Mouse (Mus musculus) ES-Bruce4 (cell line): ENCODE measurements around the gene Zcchc10. TPM values are rescaled to one million over a fixed set of nuclear protein-coding genes. Genes with fewer than 3 reads are reported as not detected.

Experiments
- H3K27ac ChIP-seq: 2 replicates; pipeline ENCODE4 v1.5.1; 2012; ENCODE audit warnings: low read length, inconsistent platforms; ENCODE audit not compliant: insufficient read depth
- H3K27me3 ChIP-seq: 2 replicates; pipeline ENCODE4 v1.6.1; 2012; ENCODE audit warnings: mild to moderate bottlenecking, low read length, inconsistent platforms; ENCODE audit not compliant: control insufficient read depth, poor library complexity, insufficient read depth, severe bottlenecking
- H3K36me3 ChIP-seq: 2 replicates; pipeline ENCODE4 v1.6.1; 2012; ENCODE audit warnings: inconsistent platforms, mild to moderate bottlenecking, low read length, moderate library complexity; ENCODE audit not compliant: control insufficient read depth, poor library complexity, insufficient read depth, severe bottlenecking
- H3K4me1 ChIP-seq: one replicate; pipeline ENCODE4 v1.8.1; 2011; ENCODE audit warnings: low read length; ENCODE audit not compliant: control insufficient read depth, insufficient read depth
- H3K4me3 ChIP-seq: 2 replicates; pipeline ENCODE4 v1.5.1; 2011; ENCODE audit warnings: low read depth, mild to moderate bottlenecking, low read length
- H3K9ac ChIP-seq: 2 replicates; pipeline ENCODE4 v1.6.1; 2012; ENCODE audit warnings: low read depth, mild to moderate bottlenecking, inconsistent platforms; ENCODE audit not compliant: poor library complexity, severe bottlenecking
- H3K9me3 ChIP-seq: replicated peaks from 2 replicates; pipeline ENCODE4 v1.6.1; 2012; ENCODE audit warnings: mild to moderate bottlenecking, low read length, inconsistent platforms; ENCODE audit not compliant: control insufficient read depth, poor library complexity, insufficient read depth, severe bottlenecking
- CTCF ChIP-seq: IDR thresholded peaks from one replicate; pipeline ENCODE4 v1.8.1; 2011; ENCODE audit warnings: low read depth, low read length
- EP300 ChIP-seq: IDR thresholded peaks from 2 replicates; pipeline ENCODE4 v1.6.1; 2011; ENCODE audit warnings: low read depth, low read length; ENCODE audit not compliant: insufficient read depth
- POLR2A ChIP-seq: IDR thresholded peaks from one replicate; pipeline ENCODE4 v1.8.1; 2011; ENCODE audit warnings: low read length; ENCODE audit not compliant: insufficient read depth
- polyA plus RNA-seq: library from polyadenylated mRNA; stranded (reverse); fragments of >200 nt; gene quantifications from 2 replicates; pipeline ENCODE4 v1.2.4, GENCODE M21; 2011; ENCODE audit warnings: low read depth; ENCODE audit not compliant: missing spikeins, insufficient read depth, insufficient read length

Gene Zcchc10
- polyA plus RNA-seq, 1 experiment, result 30.7 TPM

DNA sequence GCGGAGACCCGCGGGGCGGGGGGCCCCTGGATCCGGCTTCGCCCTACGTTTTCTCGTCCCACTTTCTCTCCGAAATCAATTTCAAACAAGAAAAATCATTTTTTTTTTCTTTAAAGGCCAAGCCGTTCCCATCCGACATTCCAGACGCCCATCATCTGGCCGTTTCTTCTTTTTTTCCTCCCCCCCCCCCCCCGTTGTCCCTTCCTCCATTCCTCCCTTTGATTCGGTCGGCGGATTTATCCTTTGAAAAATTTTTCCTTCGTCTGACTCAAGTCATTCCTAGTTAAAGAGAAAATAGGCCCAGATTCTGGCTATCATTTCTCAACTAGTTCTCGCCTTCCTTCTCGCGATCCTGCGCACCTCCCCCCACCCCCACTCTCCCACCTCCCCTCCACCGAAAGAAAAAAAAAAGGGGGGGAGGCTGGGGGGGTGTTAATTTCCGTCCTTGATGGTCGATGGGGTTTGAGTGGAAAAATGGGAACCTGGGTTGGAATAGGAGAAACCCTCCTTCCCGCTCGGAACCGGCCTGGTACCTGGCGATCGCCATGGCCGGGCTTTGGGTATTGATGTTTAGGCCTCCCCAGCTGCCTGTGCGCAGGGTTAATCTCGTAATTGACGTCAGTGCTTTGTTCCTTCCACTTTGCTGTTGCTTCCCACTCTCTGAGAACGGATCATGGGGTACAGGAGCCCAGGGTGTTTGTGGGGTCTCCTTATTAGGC, 26.9 kb downstream of the Zcchc10 start:
- peak overlapping the region; percentile 98 for H3K4me3 ChIP-seq
- H3K27me3 ChIP-seq, result no peaks in the 10 kb centered on the region
- H3K36me3 ChIP-seq, result no peaks in the 10 kb centered on the region
- peak overlapping the region; percentile 99 for H3K9ac ChIP-seq
- TF ChIP-seq EP300 (no peak), POLR2A (no peak), CTCF (no peak)
- no peaks in the 10 kb centered on the region for H3K4me1 ChIP-seq
- H3K9me3 ChIP-seq, result no peaks in the 10 kb centered on the region
- peak overlapping the region; percentile 96 for H3K27ac ChIP-seq

- peak overlapping the region; percentile 96 for H3K27ac ChIP-seq
- TF ChIP-seq CTCF, result no peak
- no peak for TF ChIP-seq EP300
- no peak for TF ChIP-seq POLR2A
- peak overlapping the region; percentile 99 for H3K9ac ChIP-seq
- no peaks in the 10 kb centered on the region; the same call in 1 of the 2 replicates for H3K36me3 ChIP-seq
- peak overlapping the region; percentile 98 for H3K4me3 ChIP-seq
- no peaks in the 10 kb centered on the region for H3K9me3 ChIP-seq
- no peaks in the 10 kb centered on the region for H3K4me1 ChIP-seq
- H3K27me3 ChIP-seq, result no peaks in the 10 kb centered on the region
Observed at GRCm38 (mm10) chr11:53351943-53352590, 27.6 kb downstream of the Zcchc10 start.

- no peak overlapping the region for H3K9ac ChIP-seq
- TF ChIP-seq EP300 (no peak), POLR2A (no peak), CTCF (no peak)
- no peaks in the 10 kb centered on the region for H3K9me3 ChIP-seq
- H3K27me3 ChIP-seq, result no peaks in the 10 kb centered on the region
- no peak overlapping the region for H3K27ac ChIP-seq
- H3K4me3 ChIP-seq, result no peak overlapping the region
- no peaks in the 10 kb centered on the region for H3K4me1 ChIP-seq
- H3K36me3 ChIP-seq, result no peaks in the 10 kb centered on the region; the same call in 1 of the 2 replicates
Observed at GRCm38 (mm10) chr11:53358504-53359155, 34.2 kb downstream of the Zcchc10 start.

DNA sequence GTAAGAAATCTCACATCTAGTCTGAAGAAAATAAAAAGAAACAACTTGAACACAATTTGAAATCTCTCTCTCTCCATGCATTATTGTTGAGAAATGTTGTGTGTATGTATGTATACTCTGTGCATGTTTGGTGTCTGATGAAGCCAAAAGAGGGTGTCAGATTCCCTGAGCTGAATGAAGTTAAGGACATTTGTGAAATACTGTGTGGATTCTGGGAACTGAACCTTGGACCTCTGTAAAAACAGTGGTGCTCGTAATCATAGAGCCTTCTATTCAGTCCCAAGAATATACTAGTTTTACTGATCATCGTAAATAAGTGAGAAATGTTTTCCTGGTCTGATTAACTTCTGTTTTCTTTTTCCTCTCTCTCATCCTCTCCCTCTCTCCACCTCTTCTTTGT, 42.6 kb downstream of the Zcchc10 start:
- H3K36me3 ChIP-seq, result peaks cover 13% of the 10 kb centered on the region
- no peak overlapping the region for H3K9ac ChIP-seq
- no peak overlapping the region for H3K27ac ChIP-seq
- H3K4me1 ChIP-seq, result no peaks in the 10 kb centered on the region
- no peak overlapping the region for H3K4me3 ChIP-seq
- no peaks in the 10 kb centered on the region for H3K27me3 ChIP-seq
- no peaks in the 10 kb centered on the region for H3K9me3 ChIP-seq
- TF ChIP-seq EP300, result no peak
- no peak for TF ChIP-seq CTCF
- no peak for TF ChIP-seq POLR2A

DNA sequence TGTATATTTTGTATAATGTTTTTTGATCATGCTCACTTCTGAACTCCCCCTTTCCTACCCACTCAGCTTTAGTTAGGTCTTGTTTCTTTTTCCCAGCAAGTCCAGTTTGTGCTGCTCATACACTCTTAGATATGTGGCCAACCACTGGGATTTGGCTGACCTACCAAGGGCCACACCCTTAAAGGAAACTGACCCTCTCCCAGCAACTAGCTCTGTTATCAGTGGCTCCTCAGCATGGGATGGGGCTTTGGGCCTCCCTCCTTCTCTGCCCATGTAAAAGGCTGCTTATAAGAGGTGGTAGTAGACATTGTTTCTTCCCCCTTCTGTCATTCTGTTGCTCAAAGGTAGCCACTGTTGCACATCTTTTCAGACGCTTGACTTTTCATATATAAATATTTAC, 54.4 kb downstream of the Zcchc10 start:
- Histone ChIP-seq H3K4me3 (no peak overlapping the region), H3K27ac (no peak overlapping the region), H3K9ac (no peak overlapping the region), H3K27me3 (no peaks in the 10 kb centered on the region), H3K9me3 (no peaks in the 10 kb centered on the region), H3K4me1 (no peaks in the 10 kb centered on the region), H3K36me3 (peaks cover 26% of the 10 kb centered on the region)
- TF ChIP-seq EP300 (no peak), POLR2A (no peak), CTCF (no peak)

Other genes starting within 250 kb of the Zcchc10 start
- gene Hspa4, start 24.2 kb upstream of the Zcchc10 start, polyA plus RNA-seq, result 545 and 634 TPM in 2 replicates
- gene Aff4, start 26.2 kb downstream of the Zcchc10 start, polyA plus RNA-seq, result 298 and 314 TPM in 2 replicates
- gene Leap2, start 98.5 kb downstream of the Zcchc10 start, polyA plus RNA-seq, result not detected in 2 replicates
- 210 and 250 TPM in 2 replicates for gene Uqcrq, start 106.2 kb downstream of the Zcchc10 start, polyA plus RNA-seq
- 0.55 TPM in 1 of 2 replicates, not detected in the other for gene Gdf9, start 106.3 kb downstream of the Zcchc10 start, polyA plus RNA-seq
- gene Gm10447, start 132.4 kb downstream of the Zcchc10 start, polyA plus RNA-seq, result not detected in 2 replicates
- gene Shroom1, start 132.5 kb downstream of the Zcchc10 start, polyA plus RNA-seq, result 0.39 and 0.52 TPM in 2 replicates
- not detected in 2 replicates for gene Gm9837, start 145.8 kb downstream of the Zcchc10 start, polyA plus RNA-seq
- not detected in 2 replicates for gene Gm9945, start 155.5 kb downstream of the Zcchc10 start, polyA plus RNA-seq
- not detected in 2 replicates for gene Sowaha, start 155.6 kb downstream of the Zcchc10 start, polyA plus RNA-seq
- 39.5 and 40.1 TPM in 2 replicates for gene Sept8, start 194.6 kb downstream of the Zcchc10 start, polyA plus RNA-seq
- gene Kif3a, start 242.7 kb downstream of the Zcchc10 start, polyA plus RNA-seq, result 28.9 and 31.6 TPM in 2 replicates